Mouse (Mus musculus) urinary bladder, postnatal 4 days (tissue): ENCODE results near the gene Prkce.
"Not testable (repeated sequence)": the region's sequence is repeated elsewhere in the genome, so short reads cannot be mapped to it uniquely, and the experiment has no call there.

Experiments used
- DNase-seq, 2 experiments: peaks; one replicate each; pipeline ENCODE4 v3.0.0; 2021 to 2022; ENCODE audit warnings: low spot score in 2 of 2

Prkce gene

DNA sequence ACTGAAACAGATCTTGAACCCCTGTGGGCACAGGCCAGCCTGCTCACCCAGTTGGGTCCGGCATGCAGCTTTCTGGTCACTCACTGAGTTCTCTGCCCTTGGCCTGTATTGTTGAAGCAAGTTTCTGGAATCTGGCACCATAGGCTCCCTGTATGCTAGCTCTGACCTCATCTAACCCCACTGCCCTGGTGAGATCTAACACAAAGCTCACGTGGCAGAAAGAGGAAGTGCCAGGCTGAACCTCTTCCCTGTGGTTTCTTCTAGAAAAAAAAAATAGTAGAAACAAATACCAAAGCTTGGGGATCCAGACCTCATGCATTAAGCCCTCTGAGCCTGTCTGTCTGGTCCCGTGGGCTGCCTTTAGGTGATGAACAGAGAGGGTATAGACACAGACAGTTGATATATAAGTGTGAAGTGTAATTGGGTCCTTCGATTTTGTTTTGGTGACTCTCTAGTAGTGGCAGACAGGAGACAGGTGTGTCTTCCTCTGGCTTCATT, 279.6 kb downstream of the Prkce start:
- DNase-seq = no peak

DNA sequence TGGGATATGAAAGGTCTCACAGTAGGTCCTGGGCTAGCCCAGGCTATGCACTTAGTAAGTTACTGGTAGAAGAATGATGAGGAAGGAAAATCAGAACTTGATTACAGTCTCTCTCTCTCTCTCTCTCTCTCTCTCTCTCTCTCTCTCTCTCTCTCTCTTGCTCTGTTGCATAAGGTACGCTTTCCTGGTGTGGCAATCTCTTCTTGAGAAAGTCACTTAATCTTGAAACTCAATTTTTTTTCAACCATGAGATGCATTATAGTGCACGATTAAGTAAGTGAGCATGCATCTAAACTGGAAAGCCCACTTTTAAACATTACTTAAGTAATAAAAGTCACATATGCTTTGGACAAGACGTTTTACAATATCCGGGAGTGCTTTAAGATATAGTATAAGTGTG, 285.3 kb downstream of the Prkce start:
- DNase-seq = no peak

GRCm38 (mm10) chr17:86453673-86454350, 286.2 kb downstream of the Prkce start:
- DNase-seq = no peak

- no peak for DNase-seq
Observed at GRCm38 (mm10) chr17:86454351-86454706, 286.7 kb downstream of the Prkce start.

DNA sequence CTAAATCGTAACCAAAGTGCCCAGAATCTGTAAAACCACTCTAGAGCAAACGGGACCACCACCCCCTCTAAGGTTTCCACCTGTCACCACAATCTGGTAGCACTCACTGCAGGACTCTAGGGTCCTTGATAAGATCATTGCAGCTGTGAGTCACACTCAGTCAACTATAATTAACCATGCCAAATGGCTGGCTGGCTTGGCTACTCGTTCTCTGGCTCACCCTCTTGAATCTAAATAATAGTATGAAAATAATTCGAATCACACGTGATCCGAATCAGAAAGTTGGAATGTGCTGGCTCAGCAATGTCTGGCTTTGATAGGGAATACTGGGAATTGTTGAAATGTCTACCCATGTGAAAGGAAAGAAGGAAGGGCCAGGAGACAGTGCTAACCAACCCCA, 288.9 kb downstream of the Prkce start:
- DNase-seq = no peak

GRCm38 (mm10) chr17:86458302-86458980, 290.9 kb downstream of the Prkce start:
- DNase-seq = no peak

- DNase-seq = peak in 1 of 2 experiments; percentile 56
Observed at GRCm38 (mm10) chr17:86460645-86461430, 293.3 kb downstream of the Prkce start.

DNA sequence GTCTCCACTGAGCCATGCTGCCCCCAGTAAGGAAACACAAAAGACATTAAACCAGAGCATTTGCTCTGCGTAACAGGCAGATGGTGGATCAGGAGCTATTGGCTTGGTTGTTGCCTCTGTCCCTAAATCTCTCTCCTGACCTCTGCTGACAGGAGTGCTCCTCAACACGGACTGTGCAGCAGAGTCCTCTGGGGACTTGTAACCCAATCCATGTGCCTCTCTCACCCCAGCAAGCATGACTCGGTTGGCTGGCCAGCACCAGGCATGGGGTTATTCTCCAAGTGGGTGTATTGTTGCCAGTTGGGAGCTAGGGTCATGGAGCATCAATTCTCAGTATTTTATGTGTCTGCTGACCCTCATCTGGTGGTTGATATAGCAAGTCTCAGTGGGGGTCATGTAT, 295.8 kb downstream of the Prkce start:
- DNase-seq = no peak

- no peak for DNase-seq
Observed at GRCm38 (mm10) chr17:86464197-86464596, 296.6 kb downstream of the Prkce start.

- DNase-seq = no peak
Observed at GRCm38 (mm10) chr17:86464689-86465363, 297.2 kb downstream of the Prkce start.

GRCm38 (mm10) chr17:86465865-86466264, 298.3 kb downstream of the Prkce start:
- no peak for DNase-seq

- DNase-seq = no peak
Observed at GRCm38 (mm10) chr17:86466412-86466811, 298.8 kb downstream of the Prkce start.

DNA sequence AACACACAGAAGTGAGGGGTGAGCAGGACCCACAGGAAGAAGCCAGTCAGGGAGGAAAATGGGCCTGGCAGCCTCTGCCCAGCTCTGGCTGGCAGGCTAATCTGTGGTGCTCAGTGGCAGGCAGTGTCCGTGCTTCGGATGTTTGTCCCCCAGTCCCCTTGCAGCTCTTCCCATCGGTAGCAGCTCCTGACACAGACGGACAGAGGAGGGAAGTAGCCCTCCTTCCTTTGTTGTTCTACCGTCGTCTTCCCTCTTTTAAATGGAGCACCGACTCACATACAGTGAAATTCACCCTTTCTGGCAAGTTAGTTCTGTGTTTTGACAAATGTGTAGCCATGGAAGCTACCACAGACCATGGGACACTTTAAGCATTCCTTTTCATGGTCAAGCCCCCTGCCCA, 299.3 kb downstream of the Prkce start:
- no peak for DNase-seq

GRCm38 (mm10) chr17:86467291-86467898, 299.8 kb downstream of the Prkce start:
- no peak for DNase-seq

GRCm38 (mm10) chr17:86467967-86468366, 300.4 kb downstream of the Prkce start:
- DNase-seq = no peak

GRCm38 (mm10) chr17:86470160-86470559, 302.6 kb downstream of the Prkce start:
- DNase-seq = no peak

GRCm38 (mm10) chr17:86471684-86472083, 304.1 kb downstream of the Prkce start:
- no peak for DNase-seq

GRCm38 (mm10) chr17:86476674-86477073, 309.1 kb downstream of the Prkce start:
- no peak for DNase-seq

DNA sequence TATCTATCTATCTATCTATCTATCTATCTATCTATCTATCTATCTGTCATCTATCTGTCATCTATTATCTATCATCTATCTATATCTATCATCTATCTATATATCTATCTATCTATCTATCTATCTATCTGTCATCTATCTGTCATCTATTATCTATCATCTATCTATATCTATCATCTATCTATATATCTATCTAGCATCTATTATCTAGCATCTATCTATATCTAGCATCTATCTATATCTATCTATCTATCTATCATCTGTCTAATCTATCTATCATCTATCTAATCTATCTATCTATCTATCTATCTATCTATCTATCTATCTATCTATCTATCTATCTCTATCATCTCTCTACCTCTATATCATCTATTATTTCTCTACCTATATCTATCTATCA, 309.8 kb downstream of the Prkce start:
- not testable (repeated sequence) for DNase-seq

DNA sequence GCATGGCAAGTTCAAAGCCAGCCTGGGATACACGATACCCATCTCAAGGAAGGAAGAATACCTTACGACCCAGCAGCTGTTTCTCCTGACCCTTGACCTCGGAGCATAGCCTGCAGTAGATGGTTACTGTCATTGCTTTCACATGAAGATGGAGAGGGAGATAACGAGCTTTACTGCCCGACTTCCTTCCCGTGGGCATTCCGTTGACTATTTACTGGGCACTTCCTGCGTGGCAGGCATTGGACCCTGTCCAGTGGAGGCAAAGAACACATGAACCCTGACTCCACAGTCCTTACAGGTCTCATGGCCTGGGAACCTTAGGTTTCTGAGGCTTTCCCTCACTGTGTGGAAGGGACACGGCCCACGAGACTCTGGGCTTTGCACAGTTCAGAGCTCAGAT, 311.8 kb downstream of the Prkce start:
- DNase-seq = no peak

GRCm38 (mm10) chr17:86482675-86483074, 315.1 kb downstream of the Prkce start:
- DNase-seq = no peak
